Mouse (Mus musculus) lung, adult 2 months (tissue): Measurements from ENCODE around the gene Dnmt1.
"Not testable (repeated sequence)": the region's sequence is repeated elsewhere in the genome, so short reads cannot be mapped to it uniquely, and the experiment has no call there.

Experiments
- CTCF ChIP-seq: fragments of 200-500 bp; IDR thresholded peaks from 2 replicates; pipeline ENCODE4 v1.5.1; 2011; ENCODE audit warnings: mild to moderate bottlenecking, low read length, control low read depth; ENCODE audit not compliant: insufficient read depth
- POLR2A ChIP-seq: fragments of 200-500 bp; IDR thresholded peaks from 2 replicates; pipeline ENCODE4 v1.6.1; 2011; ENCODE audit warnings: low read depth, mild to moderate bottlenecking, control low read depth, low read length, borderline replicate concordance; ENCODE audit errors: extremely low read depth

- not testable (repeated sequence) for TF ChIP-seq CTCF, POLR2A
Measured at GRCm38 (mm10) chr9:20998337-20998736, 38.6 kb upstream of the Dnmt1 start.
